ENCODE assay signal across 8 mouse cellular contexts in the genomic region with DNA sequence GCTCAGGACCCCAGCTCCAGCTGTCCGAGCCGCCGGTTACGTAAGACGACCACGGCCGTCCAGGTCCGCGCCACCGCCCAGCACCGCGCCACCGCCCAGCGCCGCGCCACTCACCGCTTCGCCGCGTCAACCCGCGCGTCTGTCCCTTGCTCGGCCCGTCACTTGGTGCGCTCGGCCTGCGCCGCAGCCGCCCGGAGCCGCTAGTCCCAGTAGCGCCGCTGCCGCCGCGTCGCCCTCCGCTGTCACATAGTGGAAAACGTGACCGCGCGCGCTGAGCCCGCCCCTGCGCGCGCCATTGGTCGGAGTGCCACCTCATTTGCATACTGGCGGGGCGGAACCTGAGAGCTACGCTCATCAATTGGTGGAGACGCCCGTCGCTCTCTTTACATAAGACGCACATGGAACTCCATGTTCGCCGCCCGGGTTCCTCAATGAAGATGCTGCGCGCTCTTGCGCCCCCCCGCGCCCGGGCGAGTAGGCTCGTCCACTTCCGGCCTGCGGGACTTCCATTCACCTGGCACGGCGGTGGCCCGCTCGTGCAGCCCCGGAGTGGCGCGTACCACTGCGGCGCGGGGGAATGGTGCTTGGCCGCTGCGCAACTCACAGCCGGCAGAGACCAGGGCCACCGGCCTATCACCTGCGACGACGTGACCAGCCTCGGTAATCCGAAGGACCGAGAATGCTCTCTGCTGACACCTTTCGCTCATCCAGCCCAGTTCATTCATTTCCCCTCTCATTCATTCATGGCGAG. TPM values are rescaled to one million over a fixed set of nuclear protein-coding genes. Genes with fewer than 3 reads are reported as not detected.
DNase-seq lines count a peak whose midpoint lies in the region; ATAC-seq lines count a peak whose summit lies in the region.

A gene (minus strand): TSS at position 266 of the 751 bp plus-strand sequence.

- H3K4me3 ChIP-seq in hindbrain, embryonic 13.5 days: peak within 1 kb of the TSS; percentile 76

- ATAC-seq in hindbrain, embryonic 13.5 days (ENCODE audit: low FRiP score): peak; percentile 97

- H3K27ac ChIP-seq in hindbrain, embryonic 13.5 days: peak within 1 kb of the TSS; percentile 82

- peaks cover 56% of the 10 kb centered on the region for H3K4me1 ChIP-seq in hindbrain, embryonic 13.5 days (replicated peaks)

- no peaks in the 10 kb centered on the region for H3K9me3 ChIP-seq in hindbrain, embryonic 13.5 days

- no peaks in the 10 kb centered on the region for H3K36me3 ChIP-seq in hindbrain, embryonic 13.5 days

- DNase-seq in R1 (ENCODE audit: low read depth, low spot score): peak; percentile 98
- DNase-seq in cerebellum, postnatal 14 days: peak; percentile 99 to 100
- DNase-seq in frontal cortex, postnatal 14 days (ENCODE audit: low spot score in 2 of 2): peak; percentile 98 to 99
- DNase-seq in layer of hippocampus, postnatal 25 days (ENCODE audit: extremely low spot score in 1 of 2, low spot score in 1 of 2): peak; percentile 97 to 99
- peak; percentile 99 for DNase-seq in lung, postnatal 14 days
- DNase-seq in ovary, postnatal 36 days (ENCODE audit: low spot score): peak; percentile 97
- DNase-seq in thymus, postnatal 14 days: peak; percentile 100

- under 1% methylated on average over 91 of the region's 91 CpGs for WGBS in hindbrain, embryonic 13.5 days

- peak within 1 kb of the TSS; percentile 80 for H3K4me2 ChIP-seq in hindbrain, embryonic 13.5 days

- peak within 1 kb of the TSS; percentile 81 for H3K9ac ChIP-seq in hindbrain, embryonic 13.5 days

- 0 out of 2 replicates have a peak, but pooled peaks cover 4% of the 10 kb centered on the region for H3K27me3 ChIP-seq in hindbrain, embryonic 13.5 days

RNA-seq across cellular contexts. Expression of the gene that starts here (rescaled TPM):
- polyA plus RNA-seq in hindbrain, embryonic 13.5 days (2015; fragmentation: Nextera tagmentation; extraction: Ambion mirVana): 4.3 and 4.6 TPM in 2 replicates
- 10 to 100 TPM; 21.5 to 23.8 TPM for total RNA-seq in layer of hippocampus, postnatal 25 days (2021)

Comparison
In these comparisons a context has a peak if more than half of its experiments do, and no peak if none do; other contexts are left out.
1. Peak in every context shown above with its lines: DNase-seq, ATAC-seq, H3K4me3 ChIP-seq and H3K27ac ChIP-seq.